ENCODE assay signal across 10 mouse cellular contexts in genomic region chr14:56098940-56099339, GRCm38 (mm10). TPM values are rescaled to one million over a fixed set of nuclear protein-coding genes. Genes with fewer than 3 reads are reported as not detected.
DNase-seq lines count a peak whose midpoint lies in the region; TF ChIP-seq lines count a peak whose summit lies in the region.
"Had no signal": no experiment of that assay in that cellular context is flagged by ENCODE, and none has a peak within 500 bp of the region (broad histone marks: within the 10 kb centered on the region; RNA-seq: fewer than 3 reads in every experiment).

No protein-coding gene starts in this region.

- no peak overlapping the region for H3K27ac ChIP-seq in cerebellum, adult 2 months (ENCODE audit: insufficient read depth, low read length)

- peak; percentile 18; the same call in 1 of the 2 replicates for TF ChIP-seq CTCF in cerebellum, adult 2 months (IDR thresholded peaks at IDR 0.05; ENCODE audit: borderline replicate concordance, insufficient read depth, low read depth, low read length)

- intact Hi-C loops in left cerebral cortex, postnatal 4 days (cut with DNase I), result no loop called here

- no peak for DNase-seq in cerebellum, adult 2 months
- DNase-seq in cerebellum, postnatal 25 days, result no peak
- peak; percentile 12 for DNase-seq in left cerebral cortex, postnatal 4 days
- no peak for DNase-seq in left cerebral cortex, adult 9 months (ENCODE audit: low spot score in 2 of 2)
- peak; percentile 3 for DNase-seq in adipocyte (ENCODE audit: low spot score)
- DNase-seq in natural killer cell, adult 2 months (ENCODE audit: low spot score in 2 of 2), result peak; percentile 21 to 25
- DNase-seq in layer of hippocampus, adult 11-12 months (ENCODE audit: low spot score), result no peak
- no peak for DNase-seq in testis, postnatal 14 days (ENCODE audit: low spot score)

- no peaks in the 10 kb centered on the region for H3K27me3 ChIP-seq in cerebellum, adult 2 months (ENCODE audit: control insufficient read depth, insufficient read depth, low read length)

- WGBS in cerebellum, adult 2 months, result 81% methylated on average over 4 of the region's 4 CpGs

- TF ChIP-seq POLR2A in cerebellum, adult 2 months (IDR thresholded peaks at IDR 0.05; ENCODE audit: borderline replicate concordance, insufficient read depth, low read length), result no peak

- H3K4me3 ChIP-seq in cerebellum, adult 2 months (replicated peaks; ENCODE audit: insufficient read depth, low read depth, low read length), result no peak overlapping the region

- no peaks in the 10 kb centered on the region for H3K4me1 ChIP-seq in cerebellum, adult 2 months (ENCODE audit: control insufficient read depth, insufficient read depth, low read length)

RNA-seq across cellular contexts. Expression of gene Ctsg, which starts 3.4 kb away (rescaled TPM):
- not detected in 2 replicates for polyA plus RNA-seq in cerebellum, adult 2 months (2012; rRNA removed)
- total RNA-seq in left cerebral cortex, postnatal 4 days (2021), result under 1 TPM in 1 of 2 experiments, not detected in 1; 0.40 TPM
- polyA plus RNA-seq: large intestine, adult 2 months had no signal

RNA-seq across cellular contexts. Expression of gene Mcpt8, which starts 13.9 kb away (rescaled TPM):
- not detected in 2 replicates for polyA plus RNA-seq in cerebellum, adult 2 months (2012; rRNA removed)
- not detected for total RNA-seq in left cerebral cortex, postnatal 4 days (2021)
- polyA plus RNA-seq: large intestine, adult 2 months had no signal

RNA-seq across cellular contexts. Expression of gene Gzme, which starts 21.5 kb away (rescaled TPM):
- polyA plus RNA-seq in cerebellum, adult 2 months (2012; rRNA removed), result not detected in 2 replicates
- not detected for total RNA-seq in left cerebral cortex, postnatal 4 days (2021)
- polyA plus RNA-seq: large intestine, adult 2 months; stomach, embryonic 16.5 days had no signal

RNA-seq across cellular contexts. Expression of gene Gzmd, which starts 33.5 kb away (rescaled TPM):
- not detected in 2 replicates for polyA plus RNA-seq in cerebellum, adult 2 months (2012; rRNA removed)
- not detected for total RNA-seq in left cerebral cortex, postnatal 4 days (2021)
- polyA plus RNA-seq: large intestine, adult 2 months; stomach, embryonic 16.5 days had no signal

RNA-seq across cellular contexts. Expression of gene Mcpt4, which starts 36.8 kb away (rescaled TPM):
- 0.13 TPM in 1 of 2 replicates, not detected in the other for polyA plus RNA-seq in cerebellum, adult 2 months (2012; rRNA removed)
- 1 to 10 TPM; 3.1 to 4.8 TPM for total RNA-seq in left cerebral cortex, postnatal 4 days (2021)

Comparison
In these comparisons a context has a peak if more than half of its experiments do, and no peak if none do; other contexts are left out.
1. DNase-seq: peak in left cerebral cortex, postnatal 4 days (single experiment), adipocyte (single experiment) and natural killer cell, adult 2 months (2 of 2); none in cerebellum, adult 2 months (0 of 2), cerebellum, postnatal 25 days (0 of 2), left cerebral cortex, adult 9 months (0 of 2), layer of hippocampus, adult 11-12 months (single experiment) and testis, postnatal 14 days (single experiment).